Mouse (Mus musculus): Measurements from ENCODE around the gene Jarid2. TPM values are rescaled to one million over a fixed set of nuclear protein-coding genes. Genes with fewer than 3 reads are reported as not detected.

The Jarid2 gene
- total RNA-seq, 1 experiment: 190 TPM

GRCm38 (mm10) chr13:44907702-44908101 lies 178.4 kb downstream of the Jarid2 start:
- peaks cover 0 to 9% of the 10 kb centered on the region in 2 experiments; a peak in 2 of 4 replicates for H3K4me1 ChIP-seq (ENCODE audit: control insufficient read depth in 2 of 2, insufficient read depth in 2 of 2, low read length in 2 of 2, poor library complexity in 1 of 2)
- no peak for TF ChIP-seq HCFC1 (IDR thresholded peaks at IDR 0.05; ENCODE audit: borderline replicate concordance, insufficient read depth, low read length)
- no peak for TF ChIP-seq ZNF384 (IDR thresholded peaks at IDR 0.05; ENCODE audit: low read depth, low read length)
- no peak for TF ChIP-seq CHD2 (IDR thresholded peaks at IDR 0.05; ENCODE audit: low read depth, low read length)
- TF ChIP-seq ZC3H11A (IDR thresholded peaks at IDR 0.05; ENCODE audit: borderline replicate concordance, low read depth, low read length): no peak
- TF ChIP-seq MAFK (IDR thresholded peaks at IDR 0.05; ENCODE audit: insufficient read depth, low read depth, low read length): no peak
- DNase-seq (ENCODE audit: low read depth, low spot score): no peak
- no peak overlapping the region for H3K9ac ChIP-seq (ENCODE audit: insufficient read depth, low read depth, low read length, poor library complexity, severe bottlenecking)
- H3K4me3 ChIP-seq (ENCODE audit: insufficient read depth in 1 of 2, low read depth in 1 of 2, low read length in 2 of 2, poor library complexity in 1 of 2, severe bottlenecking in 1 of 2): no peak overlapping the region
- no peaks in the 10 kb centered on the region for H3K9me3 ChIP-seq (ENCODE audit: control insufficient read depth, insufficient read depth, low read depth, low read length)
- in situ Hi-C loops (cut with MboI; ENCODE audit: low sequenced_read_pairs in 2 of 2, unreplicated experiment in 2 of 2): no loop called here
- no peak overlapping the region for H3K27ac ChIP-seq (ENCODE audit: insufficient read depth, low read depth, low read length, poor library complexity, severe bottlenecking)
- peaks cover 84% of the 10 kb centered on the region for H3K36me3 ChIP-seq (ENCODE audit: control insufficient read depth, insufficient read depth, low read length, poor library complexity, severe bottlenecking)

GRCm38 (mm10) chr13:44908790-44909189 lies 179.5 kb downstream of the Jarid2 start:
- Histone ChIP-seq H3K4me1 (ENCODE audit: control insufficient read depth in 2 of 2, insufficient read depth in 2 of 2, low read length in 2 of 2, poor library complexity in 1 of 2) (peaks cover 0 to 9% of the 10 kb centered on the region in 2 experiments; a peak in 2 of 4 replicates), H3K36me3 (ENCODE audit: control insufficient read depth, insufficient read depth, low read length, poor library complexity, severe bottlenecking) (peaks cover 87% of the 10 kb centered on the region), H3K9me3 (ENCODE audit: control insufficient read depth, insufficient read depth, low read depth, low read length) (no peaks in the 10 kb centered on the region), H3K4me3 (ENCODE audit: insufficient read depth in 1 of 2, low read depth in 1 of 2, low read length in 2 of 2, poor library complexity in 1 of 2, severe bottlenecking in 1 of 2) (no peak overlapping the region), H3K9ac (ENCODE audit: insufficient read depth, low read depth, low read length, poor library complexity, severe bottlenecking) (no peak overlapping the region), H3K27ac (ENCODE audit: insufficient read depth, low read depth, low read length, poor library complexity, severe bottlenecking) (no peak overlapping the region)
- TF ChIP-seq ZNF384 (IDR thresholded peaks at IDR 0.05; ENCODE audit: low read depth, low read length) (no peak), CHD2 (IDR thresholded peaks at IDR 0.05; ENCODE audit: low read depth, low read length) (no peak), MAFK (IDR thresholded peaks at IDR 0.05; ENCODE audit: insufficient read depth, low read depth, low read length) (no peak), ZC3H11A (IDR thresholded peaks at IDR 0.05; ENCODE audit: borderline replicate concordance, low read depth, low read length) (no peak), HCFC1 (IDR thresholded peaks at IDR 0.05; ENCODE audit: borderline replicate concordance, insufficient read depth, low read length) (no peak)
- in situ Hi-C loops (cut with MboI; ENCODE audit: low sequenced_read_pairs in 2 of 2, unreplicated experiment in 2 of 2): no loop called here
- DNase-seq (ENCODE audit: low read depth, low spot score): no peak

GRCm38 (mm10) chr13:44912851-44913250 lies 183.6 kb downstream of the Jarid2 start:
- Histone ChIP-seq H3K27ac (ENCODE audit: insufficient read depth, low read depth, low read length, poor library complexity, severe bottlenecking) (no peak overlapping the region), H3K9ac (ENCODE audit: insufficient read depth, low read depth, low read length, poor library complexity, severe bottlenecking) (no peak overlapping the region), H3K4me3 (ENCODE audit: insufficient read depth in 1 of 2, low read depth in 1 of 2, low read length in 2 of 2, poor library complexity in 1 of 2, severe bottlenecking in 1 of 2) (no peak overlapping the region), H3K36me3 (ENCODE audit: control insufficient read depth, insufficient read depth, low read length, poor library complexity, severe bottlenecking) (peaks cover 89% of the 10 kb centered on the region), H3K4me1 (ENCODE audit: control insufficient read depth in 2 of 2, insufficient read depth in 2 of 2, low read length in 2 of 2, poor library complexity in 1 of 2) (no peaks in the 10 kb centered on the region), H3K9me3 (ENCODE audit: control insufficient read depth, insufficient read depth, low read depth, low read length) (no peaks in the 10 kb centered on the region)
- in situ Hi-C loops (cut with MboI; ENCODE audit: low sequenced_read_pairs in 2 of 2, unreplicated experiment in 2 of 2): no loop called here
- TF ChIP-seq MAFK (IDR thresholded peaks at IDR 0.05; ENCODE audit: insufficient read depth, low read depth, low read length) (no peak), ZC3H11A (IDR thresholded peaks at IDR 0.05; ENCODE audit: borderline replicate concordance, low read depth, low read length) (no peak), ZNF384 (IDR thresholded peaks at IDR 0.05; ENCODE audit: low read depth, low read length) (no peak), CHD2 (IDR thresholded peaks at IDR 0.05; ENCODE audit: low read depth, low read length) (no peak), HCFC1 (IDR thresholded peaks at IDR 0.05; ENCODE audit: borderline replicate concordance, insufficient read depth, low read length) (no peak)
- DNase-seq (ENCODE audit: low read depth, low spot score): no peak

- H3K9ac ChIP-seq (ENCODE audit: insufficient read depth, low read depth, low read length, poor library complexity, severe bottlenecking): no peak overlapping the region
- H3K36me3 ChIP-seq (ENCODE audit: control insufficient read depth, insufficient read depth, low read length, poor library complexity, severe bottlenecking): peaks cover 89% of the 10 kb centered on the region
- H3K9me3 ChIP-seq (ENCODE audit: control insufficient read depth, insufficient read depth, low read depth, low read length): no peaks in the 10 kb centered on the region
- no peak for DNase-seq (ENCODE audit: low read depth, low spot score)
- no peaks in the 10 kb centered on the region for H3K4me1 ChIP-seq (ENCODE audit: control insufficient read depth in 2 of 2, insufficient read depth in 2 of 2, low read length in 2 of 2, poor library complexity in 1 of 2)
- in situ Hi-C loops (cut with MboI; ENCODE audit: low sequenced_read_pairs in 2 of 2, unreplicated experiment in 2 of 2): no loop called here
- H3K27ac ChIP-seq (ENCODE audit: insufficient read depth, low read depth, low read length, poor library complexity, severe bottlenecking): no peak overlapping the region
- TF ChIP-seq HCFC1 (IDR thresholded peaks at IDR 0.05; ENCODE audit: borderline replicate concordance, insufficient read depth, low read length): no peak
- no peak for TF ChIP-seq ZC3H11A (IDR thresholded peaks at IDR 0.05; ENCODE audit: borderline replicate concordance, low read depth, low read length)
- no peak for TF ChIP-seq ZNF384 (IDR thresholded peaks at IDR 0.05; ENCODE audit: low read depth, low read length)
- no peak overlapping the region for H3K4me3 ChIP-seq (ENCODE audit: insufficient read depth in 1 of 2, low read depth in 1 of 2, low read length in 2 of 2, poor library complexity in 1 of 2, severe bottlenecking in 1 of 2)
Observed at GRCm38 (mm10) chr13:44913560-44913959, 184.3 kb downstream of the Jarid2 start.

- Histone ChIP-seq H3K36me3 (ENCODE audit: control insufficient read depth, insufficient read depth, low read length, poor library complexity, severe bottlenecking) (peaks cover 87% of the 10 kb centered on the region), H3K9me3 (ENCODE audit: control insufficient read depth, insufficient read depth, low read depth, low read length) (no peaks in the 10 kb centered on the region)
- in situ Hi-C loops (cut with MboI; ENCODE audit: low sequenced_read_pairs in 2 of 2, unreplicated experiment in 2 of 2): no loop called here
Observed at GRCm38 (mm10) chr13:44915382-44915781, 186.1 kb downstream of the Jarid2 start.

More at GRCm38 (mm10) chr13:44915382-44915781, 186.1 kb downstream of the Jarid2 start:
- TF ChIP-seq ZNF384 (IDR thresholded peaks at IDR 0.05; ENCODE audit: low read depth, low read length): no peak
- TF ChIP-seq CHD2 (IDR thresholded peaks at IDR 0.05; ENCODE audit: low read depth, low read length): no peak
- TF ChIP-seq HCFC1 (IDR thresholded peaks at IDR 0.05; ENCODE audit: borderline replicate concordance, insufficient read depth, low read length): no peak
- TF ChIP-seq MAFK (IDR thresholded peaks at IDR 0.05; ENCODE audit: insufficient read depth, low read depth, low read length): no peak
- H3K9ac ChIP-seq (ENCODE audit: insufficient read depth, low read depth, low read length, poor library complexity, severe bottlenecking): no peak overlapping the region
- H3K4me1 ChIP-seq (ENCODE audit: control insufficient read depth in 2 of 2, insufficient read depth in 2 of 2, low read length in 2 of 2, poor library complexity in 1 of 2): no peaks in the 10 kb centered on the region
- no peak overlapping the region for H3K27ac ChIP-seq (ENCODE audit: insufficient read depth, low read depth, low read length, poor library complexity, severe bottlenecking)
- DNase-seq (ENCODE audit: low read depth, low spot score): no peak
- no peak overlapping the region for H3K4me3 ChIP-seq (ENCODE audit: insufficient read depth in 1 of 2, low read depth in 1 of 2, low read length in 2 of 2, poor library complexity in 1 of 2, severe bottlenecking in 1 of 2)

All from ES-E14 (cell line).